Mouse (Mus musculus) midbrain, embryonic 13.5 days (tissue): ENCODE data around the gene Smyd3. TPM values are rescaled to one million over a fixed set of nuclear protein-coding genes. Genes with fewer than 3 reads are reported as not detected.

ENCODE experiments used
- ATAC-seq: fragments of 200-750 bp; cut with Nextera tagmentation; 2 replicates; pipeline ENCODE4 v1.8.0; 2017; ENCODE audit warnings: mild to moderate bottlenecking, moderate TSS enrichment, moderate library complexity
- H3K27ac ChIP-seq: fragments of 300-500 bp; sonication (generic); 2 replicates; pipeline ENCODE4 v1.5.1; 2015; ENCODE audit warnings: inconsistent platforms, mild to moderate bottlenecking, moderate library complexity
- H3K27me3 ChIP-seq: fragments of 300-500 bp; sonication (generic); 2 replicates; pipeline ENCODE4 v1.6.1; 2015; ENCODE audit warnings: mild to moderate bottlenecking, inconsistent platforms
- H3K36me3 ChIP-seq: fragments of 300-500 bp; sonication (generic); 2 replicates; pipeline ENCODE4 v1.6.1; 2015; ENCODE audit warnings: mild to moderate bottlenecking, inconsistent platforms
- H3K4me1 ChIP-seq: fragments of 300-500 bp; sonication (generic); replicated peaks from 2 replicates; pipeline ENCODE4 v1.6.1; 2015; ENCODE audit warnings: inconsistent platforms
- H3K4me2 ChIP-seq: fragments of 300-500 bp; sonication (generic); replicated peaks from 2 replicates; pipeline ENCODE4 v1.6.1; 2015; ENCODE audit warnings: moderate library complexity, mild to moderate bottlenecking, inconsistent platforms
- H3K4me3 ChIP-seq: fragments of 300-500 bp; sonication (generic); replicated peaks from 2 replicates; pipeline ENCODE4 v1.5.1; 2015; ENCODE audit warnings: mild to moderate bottlenecking, inconsistent platforms
- H3K9ac ChIP-seq: fragments of 300-500 bp; sonication (generic); replicated peaks from 2 replicates; pipeline ENCODE4 v1.6.1; 2015; ENCODE audit warnings: mild to moderate bottlenecking, inconsistent platforms
- H3K9me3 ChIP-seq: fragments of 300-500 bp; sonication (generic); 2 replicates; pipeline ENCODE4 v1.6.1; 2016; ENCODE audit warnings: mild to moderate bottlenecking, inconsistent platforms
- WGBS: fragments of 180-500 bp; shearing (Covaris S2); methylation state at CpG from one replicate; pipeline ENCODE4 v1.1.7; 2015; 5-methylcytosine and 5-hydroxymethylcytosine counted together
- polyA plus RNA-seq: library from polyadenylated mRNA; unstranded; fragments of >200 nt; fragmentation: Nextera tagmentation; extraction: Ambion mirVana; gene quantifications from 2 replicates; pipeline ENCODE4 v1.2.1, GENCODE M21; 2015

The Smyd3 gene
- polyA plus RNA-seq, 1 experiment from 2014 or later: 14.5 TPM

DNA sequence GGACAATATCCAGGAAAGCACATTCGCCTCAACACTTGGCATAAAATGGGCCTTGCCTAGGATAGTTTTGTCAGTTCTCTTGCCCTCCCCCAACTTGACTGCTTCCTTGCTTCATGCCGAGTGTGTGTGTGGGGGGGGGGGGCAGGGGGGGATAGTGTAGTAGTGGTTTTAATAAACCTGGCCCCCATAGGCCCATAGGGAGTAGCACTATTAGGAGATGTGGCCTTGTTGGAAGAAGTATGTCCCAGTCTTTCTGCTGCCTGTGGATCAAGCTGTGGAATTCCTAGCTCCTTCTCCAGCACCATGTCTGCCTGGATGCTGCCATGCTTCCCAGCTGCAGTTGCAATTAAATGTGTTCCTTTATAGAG is 71.0 kb downstream of the Smyd3 start:
- H3K9me3 ChIP-seq: no peaks in the 10 kb centered on the region
- peak overlapping the region; percentile 25 for H3K4me2 ChIP-seq
- no peak; the same call in 1 of the 2 replicates for ATAC-seq
- H3K9ac ChIP-seq: 0 out of 2 replicates have a peak overlapping the region, but pooled peaks have one; percentile 11
- WGBS: 27% methylated on average over 2 of the region's 2 CpGs
- no peaks in the 10 kb centered on the region for H3K36me3 ChIP-seq
- H3K27ac ChIP-seq: no peak overlapping the region
- H3K4me1 ChIP-seq: peaks cover 15% of the 10 kb centered on the region
- peaks cover 10% of the 10 kb centered on the region; the same call in 1 of the 2 replicates for H3K27me3 ChIP-seq
- H3K4me3 ChIP-seq: no peak overlapping the region

DNA sequence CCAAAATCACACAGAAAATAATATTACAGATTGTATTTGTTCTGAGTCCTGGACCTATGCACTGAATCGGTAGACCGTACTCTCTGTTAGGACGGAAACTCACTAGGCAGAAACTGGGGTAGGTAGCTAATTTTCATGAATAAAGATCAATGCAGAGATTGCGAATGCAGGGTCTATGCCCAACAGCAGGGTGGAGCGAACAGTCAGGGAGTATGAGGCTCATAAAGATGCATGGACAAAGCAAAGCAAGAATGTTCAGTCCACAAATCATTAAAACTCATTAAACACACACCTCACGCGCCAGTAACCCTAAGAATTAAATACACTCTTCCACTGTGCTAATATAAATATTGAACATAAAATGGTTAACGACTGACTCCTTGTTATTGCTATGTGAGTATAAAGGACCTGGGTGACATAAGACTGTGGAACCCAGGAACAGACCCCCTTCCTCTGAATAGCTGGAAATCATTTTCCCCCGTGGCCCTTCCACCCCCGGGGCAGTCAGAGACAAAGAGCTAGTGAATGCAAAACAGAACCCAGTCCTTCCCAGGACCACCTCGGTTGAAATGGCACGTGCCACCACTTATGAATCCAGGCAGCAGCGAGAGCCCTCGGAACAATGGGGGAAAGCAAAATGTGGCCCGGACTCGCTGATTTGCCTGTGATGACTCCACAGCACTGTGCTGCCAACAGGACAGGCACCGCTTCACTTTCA is 71.6 kb downstream of the Smyd3 start:
- WGBS: 22% methylated on average over 17 of the region's 17 CpGs
- Histone ChIP-seq H3K4me1 (peaks cover 15% of the 10 kb centered on the region), H3K27me3 (peaks cover 10% of the 10 kb centered on the region; the same call in 1 of the 2 replicates), H3K4me3 (no peak overlapping the region), H3K36me3 (no peaks in the 10 kb centered on the region), H3K27ac (0 out of 2 replicates have a peak overlapping the region, but pooled peaks have one; percentile 32), H3K4me2 (peak overlapping the region; percentile 25), H3K9ac (peak overlapping the region; percentile 11; the same call in 1 of the 2 replicates), H3K9me3 (no peaks in the 10 kb centered on the region)
- peak; percentile 85 for ATAC-seq

DNA sequence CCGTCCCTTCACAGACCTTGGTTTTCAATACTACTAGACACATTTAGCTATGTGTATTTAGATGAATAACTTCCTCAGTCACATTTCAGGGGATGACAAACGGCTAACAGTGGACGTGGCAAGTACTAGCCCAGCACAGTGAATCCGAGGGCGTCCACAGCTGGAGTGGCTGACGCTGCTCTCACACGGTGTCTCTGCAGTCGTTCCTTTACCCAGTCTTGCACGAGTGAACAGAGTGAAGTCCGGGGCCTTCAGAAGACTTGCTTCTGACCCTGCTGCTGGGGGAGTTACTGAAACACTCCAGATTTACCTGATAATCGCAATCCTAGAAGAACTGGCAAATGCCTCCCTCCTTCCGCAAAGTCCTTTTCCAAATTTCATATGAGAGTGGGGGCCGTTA is 74.0 kb downstream of the Smyd3 start:
- 90% methylated on average over 13 of the region's 13 CpGs for WGBS
- Histone ChIP-seq H3K27me3 (peaks cover 10% of the 10 kb centered on the region; the same call in 1 of the 2 replicates), H3K9me3 (no peaks in the 10 kb centered on the region), H3K4me3 (no peak overlapping the region), H3K4me2 (no peak overlapping the region), H3K9ac (no peak overlapping the region), H3K27ac (no peak overlapping the region), H3K4me1 (peaks cover 15% of the 10 kb centered on the region), H3K36me3 (no peaks in the 10 kb centered on the region)
- ATAC-seq: no peak

DNA sequence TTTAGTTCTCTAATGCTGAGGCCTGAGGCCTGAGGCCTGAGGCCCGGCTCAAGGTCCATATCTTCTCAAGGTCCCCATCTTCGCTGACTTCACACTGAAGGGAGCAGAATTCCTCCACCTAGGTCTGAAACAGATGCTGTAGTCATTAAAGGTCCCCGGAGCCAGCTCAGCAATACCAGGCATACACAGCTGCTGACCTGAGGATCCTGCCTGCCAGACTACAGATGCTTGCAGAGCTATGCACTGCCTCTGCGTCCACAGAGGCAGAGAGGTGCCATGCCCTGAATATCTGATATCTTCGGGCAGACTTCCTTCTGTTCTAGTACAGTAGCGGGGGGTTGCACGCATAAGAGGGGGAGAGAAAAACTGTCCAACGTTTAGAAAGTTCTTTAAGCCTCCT is 74.4 kb downstream of the Smyd3 start:
- H3K4me3 ChIP-seq: no peak overlapping the region
- H3K27me3 ChIP-seq: peaks cover 10% of the 10 kb centered on the region; the same call in 1 of the 2 replicates
- H3K27ac ChIP-seq: no peak overlapping the region
- 84% methylated on average over 8 of the region's 8 CpGs for WGBS
- no peak overlapping the region for H3K4me2 ChIP-seq
- H3K36me3 ChIP-seq: no peaks in the 10 kb centered on the region
- H3K4me1 ChIP-seq: peaks cover 15% of the 10 kb centered on the region
- H3K9ac ChIP-seq: no peak overlapping the region
- ATAC-seq: no peak
- no peaks in the 10 kb centered on the region for H3K9me3 ChIP-seq

DNA sequence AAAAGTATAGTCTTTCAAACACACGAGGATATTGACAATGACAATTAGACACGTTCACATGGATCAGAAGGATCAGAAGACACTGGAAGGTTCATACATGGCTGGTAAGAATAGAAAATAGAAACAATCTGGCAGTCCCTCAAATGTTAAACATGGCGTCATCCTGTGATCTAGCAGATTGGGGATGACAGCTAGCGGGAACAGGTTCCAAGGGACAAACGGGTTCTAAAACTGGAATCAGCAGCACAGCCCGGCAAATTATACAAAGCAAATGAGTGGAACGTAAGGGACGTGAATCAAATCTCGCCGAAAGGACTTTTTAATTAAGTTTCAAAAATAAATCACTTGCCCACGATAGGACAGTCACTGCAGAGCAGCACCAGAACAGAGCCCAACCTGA is 81.2 kb downstream of the Smyd3 start:
- Histone ChIP-seq H3K9me3 (no peaks in the 10 kb centered on the region), H3K9ac (no peak overlapping the region), H3K4me2 (no peak overlapping the region), H3K27me3 (no peaks in the 10 kb centered on the region), H3K4me1 (no peaks in the 10 kb centered on the region), H3K4me3 (no peak overlapping the region), H3K27ac (no peak overlapping the region), H3K36me3 (no peaks in the 10 kb centered on the region)
- ATAC-seq: no peak
- 84% methylated on average over 11 of the region's 11 CpGs for WGBS

DNA sequence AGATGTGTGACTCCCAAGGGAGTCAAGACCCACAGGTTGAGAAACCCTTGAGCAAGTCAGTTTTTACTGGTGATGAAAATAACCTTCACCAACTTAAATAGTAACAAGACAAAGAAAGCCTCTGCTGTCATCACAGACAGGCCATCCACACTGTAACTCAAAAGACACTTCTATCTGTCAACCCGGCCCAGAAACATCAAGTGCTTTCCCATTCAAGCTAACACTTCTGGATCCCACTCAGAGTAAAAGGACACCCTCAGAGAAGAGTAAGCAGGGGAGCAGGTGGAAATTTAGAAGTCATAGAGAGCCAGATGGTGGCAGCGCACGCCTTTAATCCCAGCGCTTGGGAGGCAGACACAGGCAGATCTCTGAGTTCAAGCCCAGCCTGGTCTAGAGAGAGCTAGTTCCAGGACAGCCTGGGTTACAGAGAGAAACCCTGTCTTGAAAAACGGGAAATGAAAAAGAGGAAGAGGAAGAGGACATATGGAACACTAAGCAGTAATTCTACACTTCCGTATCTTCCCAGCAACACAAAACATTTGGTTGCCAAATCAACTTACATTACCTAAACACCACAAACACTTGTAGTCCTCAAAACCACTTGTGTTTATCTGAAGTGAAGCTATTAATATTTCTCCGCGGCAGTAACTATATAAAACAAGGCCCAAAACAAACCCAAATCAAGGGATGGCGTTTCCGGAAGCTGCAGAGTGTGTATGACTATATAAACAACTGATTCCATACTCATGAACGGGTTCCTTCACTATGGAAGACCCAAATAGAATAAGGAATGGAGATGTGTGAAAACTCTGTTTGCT is 83.2 kb downstream of the Smyd3 start:
- 93% methylated on average over 11 of the region's 11 CpGs for WGBS
- Histone ChIP-seq H3K9ac (no peak overlapping the region), H3K36me3 (no peaks in the 10 kb centered on the region), H3K4me2 (no peak overlapping the region), H3K27ac (no peak overlapping the region), H3K27me3 (no peaks in the 10 kb centered on the region), H3K4me3 (no peak overlapping the region), H3K4me1 (no peaks in the 10 kb centered on the region), H3K9me3 (no peaks in the 10 kb centered on the region)
- no peak for ATAC-seq

DNA sequence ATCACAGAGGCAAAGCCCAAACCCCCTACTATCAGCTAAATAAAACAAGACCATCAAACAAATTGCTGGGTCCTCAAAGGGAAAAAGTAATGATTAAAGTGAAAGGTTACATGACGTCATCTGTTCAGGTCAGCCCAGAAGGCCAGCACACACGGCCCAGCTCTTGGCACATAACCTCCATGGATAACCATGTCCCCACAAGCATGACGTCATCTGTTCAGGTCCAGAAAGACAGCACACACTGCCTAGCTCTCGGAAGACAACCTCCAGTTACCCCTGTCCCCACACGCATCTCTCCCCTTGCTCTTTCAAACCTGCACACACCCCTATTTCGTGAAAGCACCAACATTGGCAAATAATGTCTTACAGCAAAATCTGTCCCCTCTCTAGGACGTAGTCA is 84.0 kb downstream of the Smyd3 start:
- Histone ChIP-seq H3K9ac (no peak overlapping the region), H3K4me3 (no peak overlapping the region), H3K36me3 (no peaks in the 10 kb centered on the region), H3K9me3 (no peaks in the 10 kb centered on the region), H3K4me2 (no peak overlapping the region), H3K4me1 (no peaks in the 10 kb centered on the region), H3K27ac (no peak overlapping the region), H3K27me3 (no peaks in the 10 kb centered on the region)
- ATAC-seq: no peak
- 87% methylated on average over 7 of the region's 7 CpGs for WGBS

DNA sequence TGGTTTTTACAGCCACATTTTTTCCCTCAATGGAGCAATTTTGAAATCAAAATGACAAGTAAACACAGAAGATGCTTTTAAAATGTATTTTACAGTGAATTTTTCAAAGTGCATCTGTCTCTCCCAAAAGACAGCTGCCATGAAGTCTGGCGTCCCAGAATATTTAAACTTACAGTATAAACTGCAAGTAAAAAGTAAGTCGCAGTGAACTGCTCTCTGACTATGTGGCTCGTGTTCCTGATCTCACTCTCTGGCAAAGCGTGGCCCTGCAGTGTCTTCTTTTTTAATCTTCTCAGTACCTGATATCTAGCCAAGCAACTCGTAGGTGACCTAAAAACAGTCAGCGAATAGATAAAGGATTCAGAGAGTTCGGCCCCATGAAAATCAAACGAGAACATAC is 84.5 kb downstream of the Smyd3 start:
- no peaks in the 10 kb centered on the region for H3K36me3 ChIP-seq
- no peak overlapping the region for H3K4me2 ChIP-seq
- H3K27ac ChIP-seq: no peak overlapping the region
- no peaks in the 10 kb centered on the region for H3K9me3 ChIP-seq
- no peak overlapping the region for H3K4me3 ChIP-seq
- H3K4me1 ChIP-seq: no peaks in the 10 kb centered on the region
- WGBS: 90% methylated on average over 8 of the region's 8 CpGs
- no peak for ATAC-seq
- no peaks in the 10 kb centered on the region for H3K27me3 ChIP-seq
- H3K9ac ChIP-seq: no peak overlapping the region

DNA sequence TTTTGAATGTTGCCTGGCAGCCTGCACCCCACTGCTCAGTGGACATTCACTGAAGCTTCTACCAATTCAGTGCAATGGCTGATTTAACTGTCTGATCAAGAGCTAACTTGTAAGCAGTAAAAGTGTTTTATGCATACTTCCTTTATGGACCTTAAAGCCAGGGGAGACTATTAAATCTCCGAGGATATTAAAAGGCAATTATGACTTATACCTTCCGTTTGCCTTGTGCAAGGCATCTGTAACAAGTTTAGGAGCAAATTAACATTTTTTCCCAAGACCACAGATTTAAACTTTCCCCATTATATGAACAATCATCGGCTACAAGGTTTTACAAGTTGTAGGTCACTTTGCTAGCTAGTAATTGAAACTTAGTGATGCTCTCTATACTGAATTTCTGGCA is 87.8 kb downstream of the Smyd3 start:
- no peaks in the 10 kb centered on the region for H3K27me3 ChIP-seq
- H3K4me3 ChIP-seq: no peak overlapping the region
- 94% methylated on average over 3 of the region's 3 CpGs for WGBS
- no peaks in the 10 kb centered on the region for H3K9me3 ChIP-seq
- H3K4me1 ChIP-seq: no peaks in the 10 kb centered on the region
- H3K27ac ChIP-seq: no peak overlapping the region
- H3K9ac ChIP-seq: no peak overlapping the region
- no peak for ATAC-seq
- no peak overlapping the region for H3K4me2 ChIP-seq
- no peaks in the 10 kb centered on the region for H3K36me3 ChIP-seq

DNA sequence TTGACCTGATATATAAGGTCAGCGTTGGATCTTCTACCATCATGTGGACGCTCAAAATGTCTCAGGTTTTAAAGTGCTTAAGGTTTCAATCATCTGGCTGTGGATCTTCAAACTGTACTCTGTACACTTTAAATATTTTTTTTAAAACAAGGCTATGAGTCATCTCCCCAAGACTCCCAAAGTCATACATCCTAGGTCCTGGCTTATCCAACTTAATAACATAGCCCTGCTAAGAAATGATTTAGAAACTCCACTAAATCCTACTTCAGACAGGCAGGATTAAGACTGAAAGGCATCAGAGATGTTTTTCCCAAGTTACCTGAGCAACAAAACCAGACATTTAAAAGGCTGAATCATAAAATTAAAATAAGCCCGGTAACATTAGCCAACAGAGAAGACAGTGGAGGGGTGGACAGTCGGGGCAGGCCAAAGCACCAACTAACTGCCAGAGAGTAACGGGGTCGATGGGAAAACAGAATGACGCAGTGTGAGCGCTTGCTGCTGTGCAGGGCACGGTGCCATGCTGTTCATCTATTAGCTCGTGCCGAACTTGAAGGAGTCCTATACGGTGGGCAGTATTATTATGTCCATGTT is 92.9 kb downstream of the Smyd3 start:
- Histone ChIP-seq H3K4me1 (no peaks in the 10 kb centered on the region), H3K27ac (no peak overlapping the region), H3K36me3 (no peaks in the 10 kb centered on the region), H3K27me3 (no peaks in the 10 kb centered on the region), H3K9ac (no peak overlapping the region), H3K9me3 (no peaks in the 10 kb centered on the region), H3K4me3 (no peak overlapping the region), H3K4me2 (no peak overlapping the region)
- ATAC-seq: no peak
- WGBS: 91% methylated on average over 12 of the region's 12 CpGs

DNA sequence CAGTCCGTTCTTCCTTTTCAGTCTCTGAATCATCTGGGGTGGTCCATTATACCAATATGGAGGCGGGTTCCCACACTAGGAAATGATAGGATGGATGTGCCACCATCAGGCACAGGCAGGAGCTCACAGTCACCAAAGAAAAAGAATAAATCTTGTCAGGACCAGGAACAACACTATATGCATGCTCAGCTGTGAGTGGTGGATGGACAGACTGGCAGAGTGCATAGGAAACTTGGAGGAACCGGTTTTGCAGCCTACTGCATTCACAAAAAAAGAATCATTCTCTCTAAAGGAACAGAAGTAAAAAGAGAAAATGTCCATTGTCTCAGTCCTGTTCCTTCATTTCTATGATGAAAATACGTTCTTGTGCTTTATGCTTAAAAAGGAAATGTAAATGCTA is 98.8 kb downstream of the Smyd3 start:
- ATAC-seq: no peak
- Histone ChIP-seq H3K4me1 (no peaks in the 10 kb centered on the region), H3K9ac (no peak overlapping the region), H3K36me3 (no peaks in the 10 kb centered on the region), H3K27ac (no peak overlapping the region), H3K9me3 (no peaks in the 10 kb centered on the region), H3K4me2 (no peak overlapping the region), H3K4me3 (no peak overlapping the region), H3K27me3 (no peaks in the 10 kb centered on the region)
- WGBS: 81% methylated on average over 4 of the region's 4 CpGs

DNA sequence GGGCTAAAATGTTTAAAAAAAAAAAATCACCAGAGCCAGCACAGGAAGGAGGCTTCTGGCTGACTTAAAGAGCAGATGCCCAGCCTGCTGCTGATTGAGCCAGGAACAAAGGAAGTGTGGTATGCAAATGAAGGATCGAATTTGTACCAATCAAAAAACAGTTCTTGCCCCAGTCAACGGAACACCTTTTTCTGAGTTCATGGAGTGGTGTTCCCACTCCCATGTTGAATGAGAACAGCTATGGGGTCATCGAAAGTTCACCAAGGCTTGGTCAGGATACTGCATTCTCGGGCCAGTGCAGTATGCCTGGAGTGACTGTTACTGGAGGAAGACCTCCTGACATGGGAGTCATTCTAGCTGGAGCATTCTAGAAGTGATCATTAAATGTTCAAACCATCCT is 109.8 kb downstream of the Smyd3 start:
- Histone ChIP-seq H3K4me3 (no peak overlapping the region), H3K27ac (no peak overlapping the region), H3K36me3 (0 out of 2 replicates have a peak, but pooled peaks cover 7% of the 10 kb centered on the region), H3K9me3 (peaks cover 4% of the 10 kb centered on the region; the same call in 1 of the 2 replicates), H3K9ac (no peak overlapping the region), H3K4me1 (no peaks in the 10 kb centered on the region), H3K27me3 (no peaks in the 10 kb centered on the region), H3K4me2 (no peak overlapping the region)
- 91% methylated on average over 4 of the region's 4 CpGs for whole genome bisulfite sequencing
- ATAC-seq: no peak
